Comparison of ENCODE assay signal across 9 mouse cellular contexts in genomic region chr2:93287348-93287747, GRCm38 (mm10). TPM values are rescaled to one million over a fixed set of nuclear protein-coding genes. Genes with fewer than 3 reads are reported as not detected.
DNase-seq lines count a peak whose midpoint lies in the region; ATAC-seq and TF ChIP-seq lines count a peak whose summit lies in the region.
"Had no signal": no experiment of that assay in that cellular context is flagged by ENCODE, and none has a peak within 500 bp of the region (broad histone marks: within the 10 kb centered on the region; RNA-seq: fewer than 3 reads in every experiment).

No protein-coding gene starts in this region.

- no peak for ATAC-seq in intestine, embryonic 14.5 days (replicated peaks; ENCODE audit: low FRiP score, low TSS enrichment, low read depth)
- no peak for ATAC-seq in intestine, embryonic 16.5 days
- peak; percentile 11; the same call in 1 of the 2 replicates for ATAC-seq in hindbrain, embryonic 12.5 days (ENCODE audit: low FRiP score)
- ATAC-seq in midbrain, postnatal 0 days (ENCODE audit: low FRiP score) = peak; percentile 47
- ATAC-seq in kidney, embryonic 14.5 days (ENCODE audit: low FRiP score, low TSS enrichment) = no peak

- no peak for DNase-seq in intestine, embryonic 14.5 days (ENCODE audit: low spot score)
- DNase-seq in embryo, embryonic 11 days = peak; percentile 62
- DNase-seq in midbrain, postnatal 0 days (ENCODE audit: low spot score) = peak; percentile 85
- no peak for DNase-seq in Muller cell, postnatal 12 days (ENCODE audit: inconsistent ontology term)
- no peak for DNase-seq in urinary bladder, postnatal 10 days (ENCODE audit: low spot score)

- TF ChIP-seq CTCF in midbrain, postnatal 0 days (IDR thresholded peaks at IDR 0.05) = no peak

- H3K4me3 ChIP-seq in intestine, embryonic 14.5 days (ENCODE audit: low read depth, low read length) = no peak overlapping the region
- no peak overlapping the region for H3K4me3 ChIP-seq in intestine, embryonic 16.5 days (ENCODE audit: low read length)
- H3K4me3 ChIP-seq in hindbrain, embryonic 12.5 days = no peak overlapping the region
- H3K4me3 ChIP-seq in midbrain, postnatal 0 days (ENCODE audit: low read depth, low read length) = no peak overlapping the region
- no peak overlapping the region for H3K4me3 ChIP-seq in kidney, embryonic 14.5 days (ENCODE audit: low read length)
- H3K4me3 ChIP-seq: lung, embryonic 15.5 days had no signal

- H3K9ac ChIP-seq in intestine, embryonic 14.5 days (ENCODE audit: low read length) = no peak overlapping the region
- no peak overlapping the region for H3K9ac ChIP-seq in intestine, embryonic 16.5 days (ENCODE audit: low read depth, low read length)
- no peak overlapping the region for H3K9ac ChIP-seq in hindbrain, embryonic 12.5 days
- H3K9ac ChIP-seq in midbrain, postnatal 0 days (replicated peaks; ENCODE audit: low read length, poor library complexity, severe bottlenecking) = 0 out of 2 replicates have a peak overlapping the region, but pooled peaks have one; percentile 29
- H3K9ac ChIP-seq in kidney, embryonic 14.5 days (ENCODE audit: low read depth, low read length) = no peak overlapping the region
- H3K9ac ChIP-seq: lung, embryonic 15.5 days had no signal

- no peaks in the 10 kb centered on the region for H3K9me3 ChIP-seq in intestine, embryonic 14.5 days (ENCODE audit: control insufficient read depth, low read length)
- H3K9me3 ChIP-seq in intestine, embryonic 16.5 days (ENCODE audit: control insufficient read depth, low read length) = no peaks in the 10 kb centered on the region
- H3K9me3 ChIP-seq in hindbrain, embryonic 12.5 days (replicated peaks) = no peaks in the 10 kb centered on the region
- H3K9me3 ChIP-seq in midbrain, postnatal 0 days (ENCODE audit: low read length) = no peaks in the 10 kb centered on the region
- no peaks in the 10 kb centered on the region for H3K9me3 ChIP-seq in kidney, embryonic 14.5 days (ENCODE audit: control insufficient read depth, low read length)
- H3K9me3 ChIP-seq: lung, embryonic 15.5 days had no signal

- no peaks in the 10 kb centered on the region for H3K36me3 ChIP-seq in intestine, embryonic 14.5 days (ENCODE audit: control insufficient read depth, insufficient read depth, low read length)
- no peaks in the 10 kb centered on the region for H3K36me3 ChIP-seq in intestine, embryonic 16.5 days (ENCODE audit: control insufficient read depth, insufficient read depth, low read length)
- no peaks in the 10 kb centered on the region for H3K36me3 ChIP-seq in hindbrain, embryonic 12.5 days
- H3K36me3 ChIP-seq in midbrain, postnatal 0 days (ENCODE audit: insufficient read depth, low read length) = no peaks in the 10 kb centered on the region
- H3K36me3 ChIP-seq in kidney, embryonic 14.5 days (ENCODE audit: control insufficient read depth, insufficient read depth, low read length) = no peaks in the 10 kb centered on the region
- H3K36me3 ChIP-seq: lung, embryonic 15.5 days had no signal

- H3K4me2 ChIP-seq in intestine, embryonic 14.5 days (ENCODE audit: low read length) = no peak overlapping the region
- H3K4me2 ChIP-seq in intestine, embryonic 16.5 days (ENCODE audit: low read depth, low read length) = no peak overlapping the region
- H3K4me2 ChIP-seq in hindbrain, embryonic 12.5 days (replicated peaks) = peak overlapping the region; percentile 1; the same call in 1 of the 2 replicates
- H3K4me2 ChIP-seq in midbrain, postnatal 0 days (ENCODE audit: low read depth, low read length, poor library complexity, severe bottlenecking) = no peak overlapping the region
- H3K4me2 ChIP-seq in kidney, embryonic 14.5 days (replicated peaks; ENCODE audit: low read depth, low read length) = no peak overlapping the region
- H3K4me2 ChIP-seq: lung, embryonic 15.5 days had no signal

- peak overlapping the region; percentile 1; the same call in 1 of the 2 replicates for H3K27ac ChIP-seq in intestine, embryonic 14.5 days (ENCODE audit: low read depth)
- no peak overlapping the region for H3K27ac ChIP-seq in intestine, embryonic 16.5 days (ENCODE audit: low read length)
- peak overlapping the region; percentile 92 for H3K27ac ChIP-seq in hindbrain, embryonic 12.5 days
- H3K27ac ChIP-seq in midbrain, postnatal 0 days (ENCODE audit: low read depth, low read length) = peak overlapping the region; percentile 82
- no peak overlapping the region for H3K27ac ChIP-seq in kidney, embryonic 14.5 days (ENCODE audit: low read depth, low read length)
- H3K27ac ChIP-seq: lung, embryonic 15.5 days had no signal

- WGBS in intestine, embryonic 14.5 days = 54% methylated on average over 4 of the region's 4 CpGs
- 53% methylated on average over 4 of the region's 4 CpGs for WGBS in intestine, embryonic 16.5 days
- WGBS in hindbrain, embryonic 12.5 days = 38% methylated on average over 4 of the region's 4 CpGs
- 12% methylated on average over 4 of the region's 4 CpGs for WGBS in midbrain, postnatal 0 days
- 66% methylated on average over 4 of the region's 4 CpGs for WGBS in kidney, embryonic 14.5 days

- H3K4me1 ChIP-seq in intestine, embryonic 14.5 days (replicated peaks; ENCODE audit: control insufficient read depth, insufficient read depth, low read length) = peaks cover 60% of the 10 kb centered on the region
- H3K4me1 ChIP-seq in intestine, embryonic 16.5 days (ENCODE audit: control insufficient read depth, insufficient read depth, low read length) = peaks cover 59% of the 10 kb centered on the region
- H3K4me1 ChIP-seq in hindbrain, embryonic 12.5 days = peaks cover 97% of the 10 kb centered on the region
- H3K4me1 ChIP-seq in midbrain, postnatal 0 days (ENCODE audit: insufficient read depth, low read length) = peaks cover 34% of the 10 kb centered on the region
- peaks cover 76% of the 10 kb centered on the region for H3K4me1 ChIP-seq in kidney, embryonic 14.5 days (ENCODE audit: control insufficient read depth, insufficient read depth, low read length)

- no peaks in the 10 kb centered on the region for H3K27me3 ChIP-seq in intestine, embryonic 14.5 days (replicated peaks; ENCODE audit: control insufficient read depth, insufficient read depth, low read length)
- H3K27me3 ChIP-seq in intestine, embryonic 16.5 days (replicated peaks; ENCODE audit: control insufficient read depth, insufficient read depth, low read length) = no peaks in the 10 kb centered on the region
- no peaks in the 10 kb centered on the region for H3K27me3 ChIP-seq in hindbrain, embryonic 12.5 days
- H3K27me3 ChIP-seq in midbrain, postnatal 0 days (ENCODE audit: insufficient read depth, low read length) = no peaks in the 10 kb centered on the region
- no peaks in the 10 kb centered on the region for H3K27me3 ChIP-seq in kidney, embryonic 14.5 days (ENCODE audit: control insufficient read depth, insufficient read depth, low read length)
- H3K27me3 ChIP-seq: lung, embryonic 15.5 days had no signal

RNA-seq across cellular contexts. Expression of gene Tspan18, which starts 47.0 kb away (rescaled TPM):
- 36.1 and 41.0 TPM in 2 replicates for polyA plus RNA-seq in intestine, embryonic 14.5 days (2014; fragmentation: Nextera tagmentation; extraction: Ambion mirVana)
- 19.5 and 19.6 TPM in 2 replicates for polyA plus RNA-seq in intestine, embryonic 16.5 days (2015; fragmentation: Nextera tagmentation; extraction: Ambion mirVana)
- 34.2 and 39.0 TPM in 2 replicates for polyA plus RNA-seq in hindbrain, embryonic 12.5 days (2016; fragmentation: Nextera tagmentation; extraction: Ambion mirVana)
- 19.8 and 21.5 TPM in 2 replicates for total RNA-seq in midbrain, postnatal 0 days (2014; rRNA removed)
- 13.2 and 16.5 TPM in 2 replicates for polyA plus RNA-seq in midbrain, postnatal 0 days (2015; fragmentation: Nextera tagmentation; extraction: Ambion mirVana)
- polyA plus RNA-seq in kidney, embryonic 14.5 days (2014; fragmentation: Nextera tagmentation; extraction: Ambion mirVana) = 40.8 and 49.2 TPM in 2 replicates

Comparison
In these comparisons a context has a peak if more than half of its experiments do, and no peak if none do; other contexts are left out.
1. H3K27ac ChIP-seq: peak in intestine, embryonic 14.5 days (single experiment), hindbrain, embryonic 12.5 days (single experiment) and midbrain, postnatal 0 days (single experiment); none in intestine, embryonic 16.5 days (single experiment) and kidney, embryonic 14.5 days (single experiment).
2. ATAC-seq: peak in hindbrain, embryonic 12.5 days (single experiment) and midbrain, postnatal 0 days (single experiment); none in intestine, embryonic 14.5 days (single experiment), intestine, embryonic 16.5 days (single experiment) and kidney, embryonic 14.5 days (single experiment).
3. DNase-seq: peak in embryo, embryonic 11 days (single experiment) and midbrain, postnatal 0 days (single experiment); none in intestine, embryonic 14.5 days (single experiment), Muller cell, postnatal 12 days (single experiment) and urinary bladder, postnatal 10 days (single experiment).